Mouse (Mus musculus) liver, postnatal 0 days (tissue): Measurements from ENCODE around the gene Syn3.

Experiments
- CTCF ChIP-seq: sonication (generic); IDR thresholded peaks from 2 replicates; pipeline ENCODE4 v1.5.1; 2016; ENCODE audit warnings: antibody characterized with exemption, low read depth
- EP300 ChIP-seq: IDR thresholded peaks from 2 replicates; pipeline ENCODE4 v1.6.1; 2016; ENCODE audit warnings: antibody characterized with exemption, low read depth, mild to moderate bottlenecking

GRCm38 (mm10) chr10:86374061-86374460, 124.6 kb downstream of the Syn3 start:
- TF ChIP-seq CTCF (no peak), EP300 (no peak)
